Mouse (Mus musculus): ENCODE measurements at regions not wholly inside any gene's neighbourhood (a gene's known extent, or its start where the extent isn't known, plus 50 kb on each side); places are given as distances from the start of the nearest gene placed in this dataset.

GRCm38 (mm10) chr15:6056887-6057626, 242.5 kb upstream of the Dab2 start:
- no peak for DNase-seq (ENCODE audit: extremely low read depth)
- no peak overlapping the region for H3K9ac ChIP-seq (ENCODE audit: insufficient read depth, low read depth)
- no peak overlapping the region for H3K4me3 ChIP-seq (replicated peaks in 1 of 3; ENCODE audit: low read depth in 2 of 3, low read length in 2 of 3, poor library complexity in 1 of 3)
- no peaks in the 10 kb centered on the region for H3K27me3 ChIP-seq (replicated peaks)
- H3K36me3 ChIP-seq (replicated peaks in 1 of 2; ENCODE audit: control insufficient read depth in 1 of 2, insufficient read depth in 1 of 2, low read length in 1 of 2), result no peaks in the 10 kb centered on the region
- H3K4me2 ChIP-seq (ENCODE audit: insufficient read depth, low read depth, poor library complexity, severe bottlenecking), result no peak overlapping the region
- H3K79me2 ChIP-seq (replicated peaks; ENCODE audit: control insufficient read depth, extremely low read depth, insufficient read depth, poor library complexity, severe bottlenecking), result no peaks in the 10 kb centered on the region
- no peaks in the 10 kb centered on the region for H3K4me1 ChIP-seq (ENCODE audit: control insufficient read depth in 1 of 2, insufficient read depth in 2 of 2)
- in situ Hi-C loops (cut with MboI; ENCODE audit: low pct_ligation_motif_present, low pct_unique_long_range_greater_than_20kb, low sequenced_read_pairs), result no loop called here
- no peaks in the 10 kb centered on the region for H3K9me3 ChIP-seq (replicated peaks; ENCODE audit: low read length)
- dilution Hi-C loops (cut with MboI; ENCODE audit: extremely low pct_ligation_motif_present, extremely low pct_unique_long_range_greater_than_20kb, low sequenced_read_pairs), result no loop called here
- no peak for TF ChIP-seq ZMIZ1 (IDR thresholded peaks at IDR 0.05; ENCODE audit: low read depth, low read length)
- no peak overlapping the region for H3K27ac ChIP-seq (ENCODE audit: insufficient read depth, low read depth)

GRCm38 (mm10) chr15:6059361-6059760, 240.2 kb upstream of the Dab2 start:
- Histone ChIP-seq H3K4me2 (ENCODE audit: insufficient read depth, low read depth, poor library complexity, severe bottlenecking) (no peak overlapping the region), H3K4me1 (ENCODE audit: control insufficient read depth in 1 of 2, insufficient read depth in 2 of 2) (no peaks in the 10 kb centered on the region), H3K36me3 (replicated peaks in 1 of 2; ENCODE audit: control insufficient read depth in 1 of 2, insufficient read depth in 1 of 2, low read length in 1 of 2) (no peaks in the 10 kb centered on the region), H3K9ac (ENCODE audit: insufficient read depth, low read depth) (no peak overlapping the region), H3K79me2 (replicated peaks; ENCODE audit: control insufficient read depth, extremely low read depth, insufficient read depth, poor library complexity, severe bottlenecking) (no peaks in the 10 kb centered on the region), H3K9me3 (replicated peaks; ENCODE audit: low read length) (no peaks in the 10 kb centered on the region), H3K27ac (ENCODE audit: insufficient read depth, low read depth) (no peak overlapping the region), H3K4me3 (replicated peaks in 1 of 3; ENCODE audit: low read depth in 2 of 3, low read length in 2 of 3, poor library complexity in 1 of 3) (no peak overlapping the region), H3K27me3 (replicated peaks) (no peaks in the 10 kb centered on the region)
- in situ Hi-C loops (cut with MboI; ENCODE audit: low pct_ligation_motif_present, low pct_unique_long_range_greater_than_20kb, low sequenced_read_pairs), result no loop called here
- DNase-seq (ENCODE audit: extremely low read depth), result no peak
- dilution Hi-C loops (cut with MboI; ENCODE audit: extremely low pct_ligation_motif_present, extremely low pct_unique_long_range_greater_than_20kb, low sequenced_read_pairs), result no loop called here
- no peak for TF ChIP-seq EP300 (IDR thresholded peaks at IDR 0.05; ENCODE audit: low read length)
- TF ChIP-seq USF2 (conservative IDR thresholded peaks at IDR 0.05; ENCODE audit: low read depth, low read length), result no peak
- no peak for TF ChIP-seq ZNF384 (IDR thresholded peaks at IDR 0.05; ENCODE audit: low read depth, low read length)
- TF ChIP-seq ZMIZ1 (IDR thresholded peaks at IDR 0.05; ENCODE audit: low read depth, low read length), result no peak
- TF ChIP-seq KAT2A (IDR thresholded peaks at IDR 0.05; ENCODE audit: insufficient replicate concordance, low read length), result no peak
- no peak for TF ChIP-seq E2F4 (IDR thresholded peaks at IDR 0.05; ENCODE audit: insufficient replicate concordance, low read depth, low read length)
- TF ChIP-seq SMC3 (IDR thresholded peaks at IDR 0.05; ENCODE audit: low read depth, low read length), result no peak
- TF ChIP-seq CTCF (conservative IDR thresholded peaks at IDR 0.05 in 1 of 2, IDR thresholded peaks at IDR 0.05 in 1 of 2; ENCODE audit: low read depth in 2 of 2, low read length in 2 of 2), result no peak
- no peak for TF ChIP-seq MEF2A (IDR thresholded peaks at IDR 0.05; ENCODE audit: borderline replicate concordance, low read depth, low read length)
- TF ChIP-seq ZC3H11A (IDR thresholded peaks at IDR 0.05; ENCODE audit: low read depth, low read length), result no peak
- no peak for TF ChIP-seq CHD2 (IDR thresholded peaks at IDR 0.05; ENCODE audit: low read length)
- no peak for TF ChIP-seq UBTF (IDR thresholded peaks at IDR 0.05; ENCODE audit: low read depth, low read length)
- TF ChIP-seq IRF4 (IDR thresholded peaks at IDR 0.05; ENCODE audit: low read depth, low read length), result no peak
- no peak for TF ChIP-seq NELFE (IDR thresholded peaks at IDR 0.05; ENCODE audit: low read depth, low read length)
- no peak for TF ChIP-seq POLR2A (IDR thresholded peaks at IDR 0.05; ENCODE audit: low read depth, low read length)
